8 mouse cellular contexts compared by ENCODE assay signal in the genomic region with DNA sequence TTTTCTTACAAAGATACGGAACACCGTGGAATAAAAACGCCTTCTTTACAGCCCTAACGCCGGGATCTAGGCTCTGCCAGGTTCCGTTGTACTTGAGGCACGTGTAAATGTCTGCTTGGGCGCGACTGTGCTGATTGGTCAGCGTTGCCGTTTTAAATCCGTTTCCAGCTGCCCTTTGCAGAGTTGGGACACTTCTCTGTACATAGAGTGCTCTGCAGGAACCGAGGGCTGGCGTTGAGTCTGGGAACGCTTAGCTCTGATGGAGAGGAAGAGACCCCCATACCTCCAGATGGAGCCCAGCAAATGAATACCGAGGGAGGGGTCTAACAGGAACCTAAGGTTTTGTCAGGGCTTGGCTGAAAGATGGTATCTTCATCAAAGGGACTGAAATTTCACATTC. TPM values are rescaled to one million over a fixed set of nuclear protein-coding genes. Genes with fewer than 3 reads are reported as not detected.
DNase-seq lines count a peak whose midpoint lies in the region; ATAC-seq lines count a peak whose summit lies in the region.

No protein-coding gene starts in this region.

- peak; percentile 7 for DNase-seq in right cerebral cortex, postnatal 4 days
- no peak for DNase-seq in right cerebral cortex, adult 18-20 months
- DNase-seq in layer of hippocampus, postnatal 14 days (ENCODE audit: low spot score in 2 of 2): no peak
- DNase-seq in frontal cortex, postnatal 36 days (ENCODE audit: low spot score in 2 of 2): no peak

- WGBS in forebrain, embryonic 12.5 days: under 1% methylated on average over 16 of the region's 16 CpGs
- WGBS in intestine, embryonic 15.5 days: 0% methylated on average over 16 of the region's 16 CpGs

- peak overlapping the region; percentile 79 for H3K4me3 ChIP-seq in forebrain, embryonic 12.5 days (replicated peaks)
- H3K4me3 ChIP-seq in intestine, embryonic 15.5 days (replicated peaks): peak overlapping the region; percentile 82

- no peaks in the 10 kb centered on the region for H3K27me3 ChIP-seq in forebrain, embryonic 12.5 days
- no peaks in the 10 kb centered on the region for H3K27me3 ChIP-seq in intestine, embryonic 15.5 days (replicated peaks)

- H3K4me2 ChIP-seq in forebrain, embryonic 12.5 days: peak overlapping the region; percentile 93
- peak overlapping the region; percentile 98 for H3K4me2 ChIP-seq in intestine, embryonic 15.5 days (replicated peaks)

- peak overlapping the region; percentile 22; the same call in 1 of the 2 replicates for H3K9ac ChIP-seq in forebrain, embryonic 12.5 days
- H3K9ac ChIP-seq in intestine, embryonic 15.5 days: peak overlapping the region; percentile 99; the same call in 1 of the 2 replicates

- no peak for ATAC-seq in forebrain, embryonic 12.5 days (ENCODE audit: low FRiP score)
- 0 out of 2 replicates have a peak, but pooled peaks have one; percentile 16 for ATAC-seq in intestine, embryonic 15.5 days
- ATAC-seq in megakaryocyte progenitor cell, adult 5-6 weeks (replicated peaks; ENCODE audit: poor library complexity): 0 out of 2 replicates have a peak, but pooled peaks have one; percentile 18
- no peak for ATAC-seq in erythroid progenitor cell, adult 5-6 weeks (replicated peaks; ENCODE audit: low FRiP score, poor library complexity, severe bottlenecking)

- no peaks in the 10 kb centered on the region for H3K9me3 ChIP-seq in forebrain, embryonic 12.5 days
- H3K9me3 ChIP-seq in intestine, embryonic 15.5 days: no peaks in the 10 kb centered on the region

- H3K27ac ChIP-seq in forebrain, embryonic 12.5 days: no peak overlapping the region
- peak overlapping the region; percentile 97; the same call in 1 of the 2 replicates for H3K27ac ChIP-seq in intestine, embryonic 15.5 days

- no peaks in the 10 kb centered on the region for H3K36me3 ChIP-seq in forebrain, embryonic 12.5 days (replicated peaks)
- no peaks in the 10 kb centered on the region for H3K36me3 ChIP-seq in intestine, embryonic 15.5 days

- H3K4me1 ChIP-seq in forebrain, embryonic 12.5 days: peaks cover 36% of the 10 kb centered on the region
- H3K4me1 ChIP-seq in intestine, embryonic 15.5 days (replicated peaks): 0 out of 2 replicates have a peak, but pooled peaks cover 8% of the 10 kb centered on the region

RNA-seq across cellular contexts. Expression of gene Hmga2, which starts 1.9 kb away (rescaled TPM):
- 48.7 and 48.9 TPM in 2 replicates for polyA plus RNA-seq in forebrain, embryonic 12.5 days (2016; fragmentation: Nextera tagmentation; extraction: Ambion mirVana)
- 33.9 and 41.2 TPM in 2 replicates for polyA plus RNA-seq in intestine, embryonic 15.5 days (2015; fragmentation: Nextera tagmentation; extraction: Ambion mirVana)
- total RNA-seq in megakaryocyte progenitor cell, adult 5-6 weeks (2015): 2.9 and 4.3 TPM in 2 replicates
- 0.50 and 1.4 TPM in 2 replicates for total RNA-seq in megakaryocyte progenitor cell, adult 5-6 weeks (2017)
- total RNA-seq in erythroid progenitor cell, adult 5-6 weeks (2015; ENCODE audit: low replicate concordance): 0.36 TPM in 1 of 2 replicates, not detected in the other
- 0.38 TPM in 1 of 2 replicates, not detected in the other for total RNA-seq in erythroid progenitor cell, adult 5-6 weeks (2017; ENCODE audit: low replicate concordance)
- total RNA-seq in layer of hippocampus, postnatal 14 days (2021): under 1 TPM; 0.10 to 0.12 TPM

Comparison
In these comparisons a context has a peak if more than half of its experiments do, and no peak if none do; other contexts are left out.
1. ATAC-seq: peak in intestine, embryonic 15.5 days (single experiment) and megakaryocyte progenitor cell, adult 5-6 weeks (single experiment); none in forebrain, embryonic 12.5 days (single experiment) and erythroid progenitor cell, adult 5-6 weeks (single experiment).